Mouse (Mus musculus) limb, embryonic 12.5 days (tissue): Measurements from ENCODE around the gene A130010J15Rik. TPM values are rescaled to one million over a fixed set of nuclear protein-coding genes. Genes with fewer than 3 reads are reported as not detected.

Source experiments
- ATAC-seq: fragments of 200-750 bp; cut with Nextera tagmentation; 2 replicates; pipeline ENCODE4 v1.8.0; 2017; ENCODE audit warnings: low read depth, moderate TSS enrichment; ENCODE audit not compliant: insufficient number of reproducible peaks, insufficient read depth, low FRiP score, low TSS enrichment
- H3K27ac ChIP-seq: fragments of 300-500 bp; sonication (generic); 2 replicates; pipeline ENCODE4 v1.5.1; 2016; ENCODE audit warnings: mild to moderate bottlenecking, moderate library complexity
- H3K27me3 ChIP-seq: fragments of 300-500 bp; sonication (generic); 2 replicates; pipeline ENCODE4 v1.6.1; 2016; ENCODE audit warnings: mild to moderate bottlenecking, moderate library complexity
- H3K36me3 ChIP-seq: fragments of 300-500 bp; sonication (generic); 2 replicates; pipeline ENCODE4 v1.6.1; 2016; ENCODE audit warnings: mild to moderate bottlenecking, moderate library complexity
- H3K4me1 ChIP-seq: fragments of 300-500 bp; sonication (generic); replicated peaks from 2 replicates; pipeline ENCODE4 v1.6.1; 2016
- H3K4me2 ChIP-seq: fragments of 300-500 bp; sonication (generic); 2 replicates; pipeline ENCODE4 v1.6.1; 2016; ENCODE audit warnings: mild to moderate bottlenecking, moderate library complexity
- H3K4me3 ChIP-seq: fragments of 300-500 bp; sonication (generic); replicated peaks from 2 replicates; pipeline ENCODE4 v1.5.1; 2016; ENCODE audit warnings: mild to moderate bottlenecking
- H3K9ac ChIP-seq: fragments of 300-500 bp; sonication (generic); replicated peaks from 2 replicates; pipeline ENCODE4 v1.6.1; 2016; ENCODE audit warnings: mild to moderate bottlenecking, moderate library complexity
- H3K9me3 ChIP-seq: fragments of 300-500 bp; sonication (generic); 2 replicates; pipeline ENCODE4 v1.6.1; 2016; ENCODE audit warnings: mild to moderate bottlenecking, moderate library complexity
- WGBS: fragments of 180-500 bp; shearing (Covaris S2); methylation state at CpG from one replicate; pipeline ENCODE4 v1.1.7; 2016; 5-methylcytosine and 5-hydroxymethylcytosine counted together
- polyA plus RNA-seq: library from polyadenylated mRNA; unstranded; fragments of >200 nt; fragmentation: Nextera tagmentation; extraction: Ambion mirVana; gene quantifications from 2 replicates; pipeline ENCODE4 v1.2.1, GENCODE M21; 2016

The A130010J15Rik gene
- polyA plus RNA-seq, 1 experiment from 2014 or later: 14.9 TPM

DNA sequence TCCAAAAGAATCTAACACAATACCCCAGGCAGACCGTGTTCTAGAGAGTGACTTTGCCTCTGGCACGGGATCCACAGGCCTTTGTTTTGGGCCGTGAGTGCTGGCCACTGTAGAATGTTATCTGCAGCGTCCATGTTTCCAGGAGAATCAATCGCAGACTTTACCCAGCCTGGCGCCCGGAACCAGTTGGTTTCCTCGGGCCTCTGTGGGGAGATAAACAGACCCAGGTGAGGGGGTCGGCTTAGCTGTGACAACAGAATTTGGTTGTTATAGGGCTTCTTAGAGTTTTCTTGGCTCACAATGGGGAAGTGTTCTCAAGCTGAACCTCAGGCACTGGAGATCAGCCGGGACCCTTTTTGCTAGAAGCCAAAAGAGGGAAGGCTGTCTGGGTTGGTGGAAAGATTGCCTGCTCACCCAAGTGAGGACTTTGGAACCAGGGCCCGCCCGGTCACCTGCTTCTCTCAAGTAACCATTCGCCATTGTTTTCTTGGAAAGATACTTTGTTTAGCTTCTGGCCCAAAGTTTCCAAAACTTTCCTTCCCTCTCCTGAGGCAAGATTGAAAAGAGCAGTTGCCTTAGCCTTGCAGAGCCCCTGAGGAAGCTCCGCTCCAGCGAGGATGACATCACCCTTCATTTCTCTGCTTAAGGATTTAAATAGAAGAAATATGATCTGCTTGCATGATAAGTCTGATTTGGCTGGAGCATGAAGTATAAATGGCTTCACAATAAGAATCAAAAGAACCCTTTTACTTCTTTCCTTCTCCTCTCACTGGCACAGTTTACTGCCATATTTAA, 11.3 kb upstream of the A130010J15Rik start:
- ATAC-seq: no peak
- Histone ChIP-seq H3K4me2 (no peak overlapping the region), H3K9me3 (no peaks in the 10 kb centered on the region), H3K27me3 (peaks cover 43% of the 10 kb centered on the region), H3K9ac (no peak overlapping the region), H3K27ac (no peak overlapping the region), H3K36me3 (no peaks in the 10 kb centered on the region), H3K4me1 (peaks cover 25% of the 10 kb centered on the region), H3K4me3 (no peak overlapping the region)
- WGBS: 83% methylated on average over 15 of the region's 15 CpGs

DNA sequence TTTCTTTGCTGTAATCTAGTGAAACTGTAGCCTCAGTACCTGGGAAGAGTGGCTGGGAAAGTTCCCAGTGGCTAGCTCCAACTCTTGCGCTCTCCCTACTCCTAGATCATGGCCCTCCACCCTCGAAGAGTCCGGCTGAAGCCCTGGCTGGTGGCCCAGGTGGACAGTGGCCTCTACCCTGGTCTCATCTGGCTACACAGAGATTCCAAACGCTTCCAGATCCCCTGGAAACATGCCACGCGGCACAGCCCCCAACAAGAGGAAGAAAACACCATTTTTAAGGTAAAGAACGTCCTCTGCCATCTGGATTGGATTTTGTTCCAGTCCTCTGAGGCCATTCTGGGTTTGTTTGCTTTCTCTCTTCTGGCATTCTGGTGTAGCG, 10.7 kb upstream of the A130010J15Rik start:
- no peak overlapping the region for H3K4me3 ChIP-seq
- H3K4me1 ChIP-seq: peaks cover 25% of the 10 kb centered on the region
- no peaks in the 10 kb centered on the region for H3K36me3 ChIP-seq
- H3K9ac ChIP-seq: no peak overlapping the region
- H3K27me3 ChIP-seq: peaks cover 37% of the 10 kb centered on the region
- WGBS: 69% methylated on average over 8 of the region's 8 CpGs
- H3K27ac ChIP-seq: no peak overlapping the region
- ATAC-seq: no peak
- H3K9me3 ChIP-seq: no peaks in the 10 kb centered on the region
- no peak overlapping the region for H3K4me2 ChIP-seq

DNA sequence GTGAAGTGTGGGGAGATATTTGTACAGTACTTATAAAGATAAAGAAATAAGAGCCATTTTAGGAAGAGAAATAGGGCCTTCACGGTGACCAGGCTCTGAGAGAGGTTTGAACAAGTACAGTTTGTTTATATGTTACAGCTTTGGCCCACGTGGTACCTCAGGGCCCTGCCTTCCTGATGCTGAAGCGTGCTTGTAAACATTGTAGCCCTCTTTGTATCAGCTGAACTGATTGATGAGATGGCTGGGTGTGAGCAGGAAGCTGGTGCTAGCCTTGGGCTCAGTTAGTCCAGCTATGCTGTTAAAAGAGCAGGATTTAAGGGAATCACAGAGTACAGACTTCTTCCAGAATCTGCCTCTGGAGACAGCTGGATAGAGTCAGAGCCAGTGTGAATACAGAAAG, 8.7 kb upstream of the A130010J15Rik start:
- no peak overlapping the region for H3K4me2 ChIP-seq
- peaks cover 16% of the 10 kb centered on the region for H3K27me3 ChIP-seq
- 28% methylated on average over 3 of the region's 3 CpGs for WGBS
- no peak for ATAC-seq
- no peaks in the 10 kb centered on the region for H3K36me3 ChIP-seq
- no peak overlapping the region for H3K9ac ChIP-seq
- H3K4me3 ChIP-seq: no peak overlapping the region
- H3K27ac ChIP-seq: no peak overlapping the region
- H3K4me1 ChIP-seq: peaks cover 17% of the 10 kb centered on the region
- no peaks in the 10 kb centered on the region for H3K9me3 ChIP-seq

DNA sequence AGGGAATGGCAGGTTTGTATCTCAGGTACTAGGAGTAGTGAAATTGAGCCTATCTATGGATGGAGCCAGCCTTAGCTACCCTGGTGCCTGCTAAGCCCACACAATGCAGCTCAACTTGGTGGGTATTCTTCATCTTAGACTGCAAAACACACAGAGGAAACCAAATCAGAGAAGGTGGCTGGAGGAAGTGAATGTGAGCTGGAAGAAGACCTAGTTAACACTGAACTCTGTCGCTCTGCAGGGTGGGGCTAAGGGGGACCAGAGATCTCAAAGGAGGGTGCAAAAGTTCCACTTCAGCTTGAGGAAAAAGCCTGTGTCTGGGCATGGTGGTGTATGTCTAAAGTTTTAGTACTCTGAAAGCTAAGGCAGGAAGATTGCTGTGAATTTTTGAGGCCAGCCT, 8.2 kb upstream of the A130010J15Rik start:
- WGBS: 62% methylated on average over 1 of the region's 1 CpGs
- no peak for ATAC-seq
- no peak overlapping the region for H3K9ac ChIP-seq
- no peak overlapping the region for H3K4me2 ChIP-seq
- H3K9me3 ChIP-seq: no peaks in the 10 kb centered on the region
- peaks cover 17% of the 10 kb centered on the region for H3K4me1 ChIP-seq
- H3K36me3 ChIP-seq: no peaks in the 10 kb centered on the region
- H3K27ac ChIP-seq: no peak overlapping the region
- H3K4me3 ChIP-seq: no peak overlapping the region
- H3K27me3 ChIP-seq: peaks cover 12% of the 10 kb centered on the region

DNA sequence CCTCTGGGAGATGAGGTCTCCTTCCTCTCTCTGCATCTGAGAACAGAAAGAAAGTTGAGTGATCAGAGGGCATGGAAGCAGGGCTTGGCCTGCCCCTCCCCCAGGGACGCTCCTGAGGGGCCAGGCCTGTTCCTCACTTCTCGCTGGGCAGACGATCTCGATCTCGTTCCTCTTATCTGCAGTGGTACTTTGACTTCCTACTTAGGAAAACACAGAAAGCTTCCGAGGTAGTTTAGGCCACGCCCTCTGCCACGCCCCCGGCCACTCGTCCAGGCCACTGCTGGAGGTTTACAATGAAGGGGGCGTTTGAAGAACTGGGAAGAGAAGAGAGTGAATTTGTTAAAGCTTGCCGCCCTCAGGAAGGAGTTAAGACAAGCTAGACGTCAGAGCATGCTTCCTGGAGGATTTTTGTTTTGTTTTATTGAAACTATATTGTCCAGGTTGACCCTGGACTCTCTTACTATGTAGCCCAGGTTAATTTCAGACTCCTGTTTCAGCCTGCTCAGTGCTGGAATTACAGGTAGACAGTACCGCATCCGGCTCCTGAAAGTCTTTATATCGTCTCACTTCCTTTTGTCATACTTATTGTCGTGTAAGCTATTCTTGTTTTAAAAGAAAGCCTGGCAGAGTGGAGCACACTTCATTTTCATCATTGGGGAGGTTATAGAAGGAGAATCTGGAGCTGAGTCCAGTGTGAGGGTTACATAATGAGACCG, 7.4 kb upstream of the A130010J15Rik start:
- no peaks in the 10 kb centered on the region for H3K9me3 ChIP-seq
- peak overlapping the region; percentile 54 for H3K4me2 ChIP-seq
- 17% methylated on average over 18 of the region's 18 CpGs for WGBS
- peaks cover 4% of the 10 kb centered on the region; the same call in 1 of the 2 replicates for H3K27me3 ChIP-seq
- 0 out of 2 replicates have a peak, but pooled peaks have one; percentile 59 for ATAC-seq
- H3K27ac ChIP-seq: no peak overlapping the region
- H3K4me3 ChIP-seq: peak overlapping the region; percentile 27
- H3K36me3 ChIP-seq: no peaks in the 10 kb centered on the region
- H3K9ac ChIP-seq: peak overlapping the region; percentile 37; the same call in 1 of the 2 replicates
- peaks cover 17% of the 10 kb centered on the region for H3K4me1 ChIP-seq

DNA sequence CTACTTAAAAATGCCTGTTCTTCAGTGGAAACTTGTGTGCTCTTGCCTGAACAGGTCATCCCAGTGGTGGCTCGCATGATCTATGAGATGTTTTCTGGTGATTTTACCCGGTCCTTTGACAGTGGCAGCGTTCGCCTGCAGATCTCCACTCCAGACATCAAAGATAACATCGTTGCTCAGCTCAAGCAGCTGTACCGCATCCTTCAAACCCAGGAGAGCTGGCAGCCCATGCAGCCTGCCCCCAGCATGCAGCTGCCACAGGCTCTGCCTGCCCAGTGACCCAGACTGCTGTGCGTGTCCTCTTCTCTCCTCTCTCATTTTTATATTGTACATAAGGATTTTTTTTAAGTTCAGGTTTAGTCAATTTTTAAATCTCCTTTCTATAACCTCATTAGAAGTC, 1.4 kb downstream of the A130010J15Rik start:
- no peak overlapping the region for H3K27ac ChIP-seq
- peaks cover 10% of the 10 kb centered on the region for H3K4me1 ChIP-seq
- no peak overlapping the region for H3K4me3 ChIP-seq
- H3K4me2 ChIP-seq: no peak overlapping the region
- H3K9ac ChIP-seq: no peak overlapping the region
- no peaks in the 10 kb centered on the region for H3K27me3 ChIP-seq
- H3K9me3 ChIP-seq: no peaks in the 10 kb centered on the region
- ATAC-seq: no peak
- no peaks in the 10 kb centered on the region for H3K36me3 ChIP-seq
- 81% methylated on average over 7 of the region's 7 CpGs for WGBS

DNA sequence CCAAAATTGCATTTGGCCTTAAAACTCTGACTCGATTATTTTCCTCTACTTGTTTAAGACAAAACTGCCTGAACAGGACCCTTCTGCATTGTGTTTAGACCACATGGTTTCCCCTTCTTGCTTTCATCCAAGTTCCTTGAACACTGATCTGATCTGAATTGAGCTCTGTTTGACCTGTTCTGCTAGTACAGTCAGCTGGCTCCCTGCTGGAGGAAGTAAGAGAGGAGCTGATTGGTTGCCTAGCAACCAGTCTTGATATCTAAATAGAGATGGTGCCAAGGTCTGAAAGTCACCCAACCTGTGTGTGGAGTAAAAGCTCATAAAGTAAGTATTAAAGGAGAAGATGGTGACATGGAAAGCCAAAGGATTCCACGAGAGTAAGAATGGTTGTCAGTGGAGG, 2.0 kb downstream of the A130010J15Rik start:
- H3K4me3 ChIP-seq: no peak overlapping the region
- ATAC-seq: no peak
- H3K27me3 ChIP-seq: no peaks in the 10 kb centered on the region
- no peak overlapping the region for H3K9ac ChIP-seq
- no peaks in the 10 kb centered on the region for H3K9me3 ChIP-seq
- 91% methylated on average over 2 of the region's 2 CpGs for WGBS
- no peaks in the 10 kb centered on the region for H3K36me3 ChIP-seq
- peaks cover 12% of the 10 kb centered on the region for H3K4me1 ChIP-seq
- H3K4me2 ChIP-seq: no peak overlapping the region
- H3K27ac ChIP-seq: no peak overlapping the region

DNA sequence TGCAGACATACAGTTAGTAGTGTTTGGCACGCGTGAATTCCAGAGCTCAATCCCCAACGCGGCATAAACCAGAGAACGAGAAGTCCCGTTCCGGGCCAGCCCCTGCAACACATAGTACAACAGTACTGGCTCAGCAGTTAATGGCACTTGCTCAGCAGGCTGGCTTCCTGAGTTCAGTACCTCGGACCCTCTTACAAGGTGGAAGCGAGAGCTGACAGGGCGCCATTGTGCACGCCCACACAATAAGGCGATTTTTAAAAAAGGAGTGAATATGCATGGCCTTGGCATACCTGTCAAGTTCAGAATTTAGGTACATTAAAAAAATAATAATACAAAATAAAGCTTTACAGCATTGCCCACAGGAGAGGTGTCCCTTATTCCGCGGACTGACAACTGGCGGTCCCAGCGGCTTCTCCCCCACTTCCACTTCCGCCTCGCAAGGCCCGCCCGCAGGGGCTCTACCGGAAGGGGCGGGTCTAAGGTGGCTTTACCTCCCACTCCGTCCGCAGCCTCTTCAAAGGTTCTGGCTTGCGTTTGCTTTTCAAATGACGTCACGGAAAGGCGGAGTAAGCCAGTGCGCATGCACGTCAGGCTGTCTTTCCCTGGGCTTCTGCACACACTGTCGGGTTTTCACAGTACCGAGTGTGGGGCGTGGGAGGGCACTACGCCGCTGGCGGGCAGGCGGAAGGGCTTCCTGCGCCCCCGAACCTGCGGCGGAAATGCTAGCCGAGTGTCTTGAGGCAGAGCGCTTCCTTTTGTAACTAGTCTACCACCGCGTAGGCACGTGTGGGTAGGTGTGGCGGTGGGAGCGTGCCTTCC, 5.4 kb downstream of the A130010J15Rik start:
- H3K9me3 ChIP-seq: no peaks in the 10 kb centered on the region
- no peaks in the 10 kb centered on the region for H3K36me3 ChIP-seq
- peak overlapping the region; percentile 65 for H3K4me3 ChIP-seq
- 2% methylated on average over 48 of the region's 48 CpGs for WGBS
- H3K4me2 ChIP-seq: peak overlapping the region; percentile 78
- peaks cover 12% of the 10 kb centered on the region for H3K4me1 ChIP-seq
- peak overlapping the region; percentile 87 for H3K27ac ChIP-seq
- peak overlapping the region; percentile 77 for H3K9ac ChIP-seq
- H3K27me3 ChIP-seq: no peaks in the 10 kb centered on the region
- peak; percentile 99 for ATAC-seq

DNA sequence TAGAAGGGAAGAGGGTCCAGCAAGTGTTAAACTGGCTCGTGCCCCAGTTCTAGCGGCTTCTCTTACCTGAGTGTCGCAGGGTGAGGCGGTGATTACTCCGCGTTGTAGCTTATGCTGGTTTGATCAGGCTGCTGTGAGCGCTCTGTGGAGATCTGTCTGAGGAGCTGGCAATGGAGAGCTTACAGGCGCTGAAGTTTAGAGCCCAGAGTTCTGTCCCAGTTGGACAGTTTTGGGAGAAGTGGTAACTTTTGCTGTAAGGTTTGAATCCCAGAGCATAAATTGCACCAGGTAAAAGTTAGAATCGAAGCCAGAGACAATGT, 5.9 kb downstream of the A130010J15Rik start:
- peak overlapping the region; percentile 78 for H3K4me2 ChIP-seq
- peak overlapping the region; percentile 77 for H3K9ac ChIP-seq
- no peaks in the 10 kb centered on the region for H3K9me3 ChIP-seq
- peaks cover 12% of the 10 kb centered on the region for H3K4me1 ChIP-seq
- H3K4me3 ChIP-seq: peak overlapping the region; percentile 65
- peak overlapping the region; percentile 87 for H3K27ac ChIP-seq
- WGBS: 23% methylated on average over 9 of the region's 9 CpGs
- no peak for ATAC-seq
- no peaks in the 10 kb centered on the region for H3K36me3 ChIP-seq
- no peaks in the 10 kb centered on the region for H3K27me3 ChIP-seq

DNA sequence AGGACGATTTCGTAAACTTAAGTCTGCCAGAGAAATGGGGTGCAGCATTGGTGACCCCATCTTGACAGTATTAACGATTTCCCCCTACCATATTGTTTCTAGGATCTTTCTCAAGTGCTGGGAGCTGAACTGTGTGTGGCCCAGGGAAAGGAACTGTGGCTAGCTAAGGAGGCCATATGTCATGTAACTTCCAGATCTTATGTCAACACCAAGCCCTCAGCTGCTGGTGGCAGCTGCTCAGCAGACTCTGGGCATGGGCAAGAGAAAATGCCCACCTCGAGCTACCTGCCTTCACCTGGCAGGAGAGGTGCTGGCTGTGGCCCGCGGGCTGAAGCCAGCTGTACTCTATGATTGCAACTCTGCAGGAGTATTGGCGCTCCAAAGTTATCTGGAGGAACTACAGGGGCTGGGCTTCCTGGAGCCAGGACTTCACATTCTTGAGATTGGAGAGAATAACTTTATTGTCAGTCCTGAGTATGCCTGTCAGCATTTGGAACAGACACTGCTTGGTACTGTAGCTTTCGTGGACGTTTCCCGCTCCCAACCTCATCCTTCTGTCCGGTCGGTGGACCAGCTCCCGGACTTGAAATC, 6.4 kb downstream of the A130010J15Rik start:
- no peaks in the 10 kb centered on the region for H3K36me3 ChIP-seq
- 87% methylated on average over 13 of the region's 13 CpGs for WGBS
- peaks cover 12% of the 10 kb centered on the region for H3K4me1 ChIP-seq
- H3K4me3 ChIP-seq: peak overlapping the region; percentile 65
- H3K27ac ChIP-seq: peak overlapping the region; percentile 87; the same call in 1 of the 2 replicates
- H3K4me2 ChIP-seq: peak overlapping the region; percentile 78
- no peaks in the 10 kb centered on the region for H3K9me3 ChIP-seq
- no peak for ATAC-seq
- no peaks in the 10 kb centered on the region for H3K27me3 ChIP-seq
- peak overlapping the region; percentile 77; the same call in 1 of the 2 replicates for H3K9ac ChIP-seq

DNA sequence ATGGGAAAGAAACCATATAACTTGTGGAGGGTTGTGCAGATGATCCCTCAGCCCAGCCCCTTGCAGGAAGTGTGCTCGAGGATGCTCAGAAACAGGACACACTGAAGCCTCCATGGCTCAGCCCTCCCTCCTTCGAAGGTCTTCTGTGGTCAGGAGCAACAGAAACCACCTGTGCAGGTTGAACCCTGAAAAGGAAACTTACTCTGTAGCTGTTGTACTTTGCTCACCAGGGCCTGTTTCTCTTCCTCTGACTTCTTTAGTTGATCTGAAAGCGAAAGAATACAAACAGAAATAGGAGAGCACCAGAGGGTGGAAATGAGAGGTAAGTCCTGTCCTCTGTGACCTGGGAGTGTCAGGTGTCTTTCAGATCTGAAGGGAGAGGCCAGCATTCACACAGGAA, 13.3 kb downstream of the A130010J15Rik start:
- Histone ChIP-seq H3K9me3 (no peaks in the 10 kb centered on the region), H3K36me3 (no peaks in the 10 kb centered on the region), H3K9ac (no peak overlapping the region), H3K4me3 (no peak overlapping the region), H3K4me2 (no peak overlapping the region), H3K27ac (no peak overlapping the region), H3K4me1 (0 out of 2 replicates have a peak, but pooled peaks cover 6% of the 10 kb centered on the region), H3K27me3 (no peaks in the 10 kb centered on the region; the same call in 1 of the 2 replicates)
- ATAC-seq: no peak
- 86% methylated on average over 3 of the region's 3 CpGs for WGBS
